Mouse (Mus musculus): ENCODE results near the gene Ccser1. TPM values are rescaled to one million over a fixed set of nuclear protein-coding genes. Genes with fewer than 3 reads are reported as not detected.
A peak's percentile ranks its signal among the peaks of the same experiment; 100 is the strongest.

Gene Ccser1
- polyA plus RNA-seq, 1 experiment from 2014 or later, result 25.1 TPM

GRCm38 (mm10) chr6:61817716-61818115 is 637.6 kb downstream of the Ccser1 start:
- Histone ChIP-seq H3K27ac (no peak overlapping the region), H3K4me1 (no peaks in the 10 kb centered on the region), H3K9me3 (no peaks in the 10 kb centered on the region), H3K36me3 (replicated peaks) (no peaks in the 10 kb centered on the region), H3K9ac (no peak overlapping the region), H3K4me2 (no peak overlapping the region), H3K4me3 (no peak overlapping the region), H3K27me3 (replicated peaks) (no peaks in the 10 kb centered on the region)
- no peak for ATAC-seq (replicated peaks)
- 63% methylated on average over 1 of the region's 1 CpGs for WGBS

- H3K4me1 ChIP-seq, result no peaks in the 10 kb centered on the region
- WGBS, result 93% methylated on average over 1 of the region's 1 CpGs
- ATAC-seq (replicated peaks), result no peak
- H3K9ac ChIP-seq, result no peak overlapping the region
- H3K9me3 ChIP-seq, result no peaks in the 10 kb centered on the region
- H3K36me3 ChIP-seq (replicated peaks), result no peaks in the 10 kb centered on the region
- no peak overlapping the region for H3K27ac ChIP-seq
- no peak overlapping the region for H3K4me2 ChIP-seq
- H3K4me3 ChIP-seq, result no peak overlapping the region
- no peaks in the 10 kb centered on the region for H3K27me3 ChIP-seq (replicated peaks)
Measured at GRCm38 (mm10) chr6:61876302-61876701, 696.2 kb downstream of the Ccser1 start.

GRCm38 (mm10) chr6:61898238-61898637 is 718.1 kb downstream of the Ccser1 start:
- Histone ChIP-seq H3K27me3 (replicated peaks) (no peaks in the 10 kb centered on the region), H3K27ac (no peak overlapping the region), H3K4me3 (no peak overlapping the region), H3K4me1 (no peaks in the 10 kb centered on the region), H3K9me3 (no peaks in the 10 kb centered on the region), H3K9ac (no peak overlapping the region), H3K36me3 (replicated peaks) (no peaks in the 10 kb centered on the region), H3K4me2 (no peak overlapping the region)
- ATAC-seq (replicated peaks), result peak; percentile 78
- WGBS, result 50% methylated on average over 4 of the region's 4 CpGs

GRCm38 (mm10) chr6:61902715-61903114 is 722.6 kb downstream of the Ccser1 start:
- H3K9ac ChIP-seq, result no peak overlapping the region
- H3K4me1 ChIP-seq, result no peaks in the 10 kb centered on the region
- H3K4me3 ChIP-seq, result no peak overlapping the region
- 42% methylated on average over 1 of the region's 1 CpGs for WGBS
- no peaks in the 10 kb centered on the region for H3K9me3 ChIP-seq
- H3K36me3 ChIP-seq (replicated peaks), result no peaks in the 10 kb centered on the region
- H3K4me2 ChIP-seq, result no peak overlapping the region
- H3K27ac ChIP-seq, result no peak overlapping the region
- no peaks in the 10 kb centered on the region for H3K27me3 ChIP-seq (replicated peaks)
- no peak for ATAC-seq (replicated peaks)

GRCm38 (mm10) chr6:61912896-61913295 is 732.8 kb downstream of the Ccser1 start:
- WGBS, result 90% methylated on average over 3 of the region's 3 CpGs
- H3K4me3 ChIP-seq, result no peak overlapping the region
- no peak overlapping the region for H3K27ac ChIP-seq

GRCm38 (mm10) chr6:61931622-61932021 is 751.5 kb downstream of the Ccser1 start:
- H3K4me3 ChIP-seq, result no peak overlapping the region
- H3K27me3 ChIP-seq (replicated peaks), result no peaks in the 10 kb centered on the region
- no peak overlapping the region for H3K27ac ChIP-seq
- H3K9ac ChIP-seq, result no peak overlapping the region
- H3K4me1 ChIP-seq, result no peaks in the 10 kb centered on the region
- no peaks in the 10 kb centered on the region for H3K36me3 ChIP-seq (replicated peaks)
- WGBS, result 83% methylated on average over 1 of the region's 1 CpGs
- no peak overlapping the region for H3K4me2 ChIP-seq
- H3K9me3 ChIP-seq, result no peaks in the 10 kb centered on the region
- ATAC-seq (replicated peaks), result no peak

More at GRCm38 (mm10) chr6:61912896-61913295, 732.8 kb downstream of the Ccser1 start:
- H3K9ac ChIP-seq, result no peak overlapping the region
- no peaks in the 10 kb centered on the region for H3K27me3 ChIP-seq (replicated peaks)
- H3K9me3 ChIP-seq, result no peaks in the 10 kb centered on the region
- H3K4me1 ChIP-seq, result no peaks in the 10 kb centered on the region
- no peaks in the 10 kb centered on the region for H3K36me3 ChIP-seq (replicated peaks)
- no peak for ATAC-seq (replicated peaks)
- no peak overlapping the region for H3K4me2 ChIP-seq

GRCm38 (mm10) chr6:61936656-61937055 is 756.5 kb downstream of the Ccser1 start:
- H3K27me3 ChIP-seq (replicated peaks), result no peaks in the 10 kb centered on the region
- no peak overlapping the region for H3K27ac ChIP-seq
- H3K4me3 ChIP-seq, result no peak overlapping the region
- H3K36me3 ChIP-seq (replicated peaks), result no peaks in the 10 kb centered on the region
- no peak overlapping the region for H3K4me2 ChIP-seq
- H3K4me1 ChIP-seq, result no peaks in the 10 kb centered on the region
- no peak for ATAC-seq (replicated peaks)
- 100% methylated on average over 1 of the region's 1 CpGs for WGBS
- no peaks in the 10 kb centered on the region for H3K9me3 ChIP-seq
- no peak overlapping the region for H3K9ac ChIP-seq

- no peak for ATAC-seq (replicated peaks)
- Histone ChIP-seq H3K27ac (no peak overlapping the region), H3K27me3 (replicated peaks) (no peaks in the 10 kb centered on the region), H3K4me3 (no peak overlapping the region), H3K9me3 (no peaks in the 10 kb centered on the region), H3K36me3 (replicated peaks) (no peaks in the 10 kb centered on the region), H3K9ac (no peak overlapping the region), H3K4me1 (no peaks in the 10 kb centered on the region), H3K4me2 (no peak overlapping the region)
- 91% methylated on average over 1 of the region's 1 CpGs for WGBS
Measured at GRCm38 (mm10) chr6:61939236-61939635, 759.1 kb downstream of the Ccser1 start.

- Histone ChIP-seq H3K27me3 (replicated peaks) (no peaks in the 10 kb centered on the region), H3K4me2 (no peak overlapping the region), H3K9ac (no peak overlapping the region), H3K4me3 (no peak overlapping the region), H3K9me3 (no peaks in the 10 kb centered on the region), H3K36me3 (replicated peaks) (no peaks in the 10 kb centered on the region), H3K4me1 (no peaks in the 10 kb centered on the region), H3K27ac (no peak overlapping the region)
- WGBS, result 90% methylated on average over 2 of the region's 2 CpGs
- no peak for ATAC-seq (replicated peaks)
Measured at GRCm38 (mm10) chr6:61953703-61954102, 773.6 kb downstream of the Ccser1 start.

GRCm38 (mm10) chr6:61976878-61977277 is 796.8 kb downstream of the Ccser1 start:
- Histone ChIP-seq H3K4me3 (no peak overlapping the region), H3K4me2 (no peak overlapping the region), H3K36me3 (replicated peaks) (no peaks in the 10 kb centered on the region), H3K4me1 (no peaks in the 10 kb centered on the region), H3K9me3 (no peaks in the 10 kb centered on the region), H3K9ac (no peak overlapping the region), H3K27me3 (replicated peaks) (no peaks in the 10 kb centered on the region), H3K27ac (no peak overlapping the region)
- ATAC-seq (replicated peaks), result no peak
- WGBS, result 79% methylated on average over 2 of the region's 2 CpGs

- WGBS, result 30% methylated on average over 2 of the region's 2 CpGs
- ATAC-seq (replicated peaks), result no peak
- H3K4me1 ChIP-seq, result no peaks in the 10 kb centered on the region
Measured at GRCm38 (mm10) chr6:61978379-61978778, 798.3 kb downstream of the Ccser1 start.

GRCm38 (mm10) chr6:62014374-62014773 is 834.2 kb downstream of the Ccser1 start:
- no peak overlapping the region for H3K27ac ChIP-seq
- no peaks in the 10 kb centered on the region for H3K36me3 ChIP-seq (replicated peaks)
- no peak overlapping the region for H3K9ac ChIP-seq
- no peak overlapping the region for H3K4me2 ChIP-seq
- ATAC-seq (replicated peaks), result no peak
- no peaks in the 10 kb centered on the region for H3K4me1 ChIP-seq
- H3K4me3 ChIP-seq, result no peak overlapping the region
- H3K9me3 ChIP-seq, result no peaks in the 10 kb centered on the region
- H3K27me3 ChIP-seq (replicated peaks), result no peaks in the 10 kb centered on the region

More at GRCm38 (mm10) chr6:61978379-61978778, 798.3 kb downstream of the Ccser1 start:
- Histone ChIP-seq H3K27me3 (replicated peaks) (no peaks in the 10 kb centered on the region), H3K27ac (no peak overlapping the region), H3K9ac (no peak overlapping the region), H3K4me2 (no peak overlapping the region), H3K9me3 (no peaks in the 10 kb centered on the region), H3K36me3 (replicated peaks) (no peaks in the 10 kb centered on the region), H3K4me3 (no peak overlapping the region)

GRCm38 (mm10) chr6:62044454-62044853 is 864.3 kb downstream of the Ccser1 start:
- no peaks in the 10 kb centered on the region for H3K27me3 ChIP-seq (replicated peaks)
- ATAC-seq (replicated peaks), result no peak
- H3K4me1 ChIP-seq, result no peaks in the 10 kb centered on the region
- no peaks in the 10 kb centered on the region for H3K36me3 ChIP-seq (replicated peaks)
- H3K27ac ChIP-seq, result no peak overlapping the region
- no peak overlapping the region for H3K4me2 ChIP-seq
- H3K9ac ChIP-seq, result no peak overlapping the region
- H3K9me3 ChIP-seq, result no peaks in the 10 kb centered on the region
- WGBS, result 82% methylated on average over 1 of the region's 1 CpGs
- no peak overlapping the region for H3K4me3 ChIP-seq

Data from midbrain, embryonic 15.5 days (tissue).